Mouse (Mus musculus): ENCODE results near the gene Aes. TPM values are rescaled to one million over a fixed set of nuclear protein-coding genes. Genes with fewer than 3 reads are reported as not detected.

Gene Aes
- polyA plus RNA-seq, 1 experiment, result 148 TPM

GRCm38 (mm10) chr10:81604019-81604967, 45.0 kb downstream of the Aes start:
- Histone ChIP-seq H3K9me3 (replicated peaks; ENCODE audit: control insufficient read depth, insufficient read depth, low read length, poor library complexity, severe bottlenecking) (no peaks in the 10 kb centered on the region), H3K36me3 (ENCODE audit: control insufficient read depth, insufficient read depth, low read length, poor library complexity, severe bottlenecking) (no peaks in the 10 kb centered on the region), H3K27me3 (ENCODE audit: control insufficient read depth, insufficient read depth, low read length, poor library complexity, severe bottlenecking) (no peaks in the 10 kb centered on the region), H3K4me1 (ENCODE audit: control insufficient read depth, insufficient read depth, low read length) (no peaks in the 10 kb centered on the region), H3K4me3 (ENCODE audit: low read depth, low read length) (peak overlapping the region; percentile 51), H3K9ac (ENCODE audit: low read depth, poor library complexity, severe bottlenecking) (peak overlapping the region; percentile 34; the same call in 1 of the 2 replicates), H3K27ac (ENCODE audit: insufficient read depth, low read length) (no peak overlapping the region)
- no peak for TF ChIP-seq EP300 (IDR thresholded peaks at IDR 0.05; ENCODE audit: insufficient read depth, low read depth, low read length)
- no peak for TF ChIP-seq POLR2A (IDR thresholded peaks at IDR 0.05; ENCODE audit: insufficient read depth, low read length)
- no peak for TF ChIP-seq CTCF (IDR thresholded peaks at IDR 0.05; ENCODE audit: low read depth, low read length)

DNA sequence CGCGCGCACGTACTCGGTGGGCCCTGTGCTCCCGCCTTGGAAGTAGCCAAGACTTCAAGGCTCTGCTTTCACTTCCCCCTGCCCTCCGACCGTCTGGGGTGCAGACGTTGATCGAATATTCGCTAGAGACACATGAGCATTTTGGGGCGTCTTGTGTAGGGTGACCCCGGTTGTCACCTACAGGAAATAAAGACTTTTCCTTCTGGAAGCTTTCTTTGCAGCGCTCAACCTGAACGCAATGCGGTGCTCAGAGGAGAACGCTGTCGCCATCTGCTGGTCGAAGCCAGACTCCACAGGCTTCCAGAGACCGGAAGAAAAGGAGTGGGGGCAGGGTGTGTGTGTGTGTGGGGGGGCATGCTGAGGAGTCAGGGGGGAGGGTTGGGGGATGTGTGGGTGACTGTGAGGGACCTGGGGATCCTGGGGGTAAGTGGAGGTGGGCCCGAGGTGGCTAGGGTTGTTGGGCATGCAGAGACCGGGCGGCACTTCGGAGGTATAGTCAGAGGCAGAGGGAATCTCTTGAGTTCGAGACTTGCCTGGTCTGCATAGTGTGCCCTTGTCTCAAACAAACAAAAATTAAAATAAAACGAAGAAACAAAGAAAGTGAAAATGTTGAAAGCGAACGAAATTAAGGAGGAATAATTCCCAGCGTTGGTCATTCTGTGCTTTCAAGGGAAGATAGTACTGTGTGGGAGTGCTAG, 45.8 kb downstream of the Aes start:
- peak overlapping the region; percentile 34 for H3K9ac ChIP-seq (ENCODE audit: low read depth, poor library complexity, severe bottlenecking)
- peak overlapping the region; percentile 19; the same call in 1 of the 2 replicates for H3K27ac ChIP-seq (ENCODE audit: insufficient read depth, low read length)
- H3K4me3 ChIP-seq (ENCODE audit: low read depth, low read length), result peak overlapping the region; percentile 67
- no peaks in the 10 kb centered on the region for H3K9me3 ChIP-seq (replicated peaks; ENCODE audit: control insufficient read depth, insufficient read depth, low read length, poor library complexity, severe bottlenecking)
- TF ChIP-seq EP300 (IDR thresholded peaks at IDR 0.05; ENCODE audit: insufficient read depth, low read depth, low read length) (0 out of 2 replicates have a peak, but pooled peaks have one; percentile 33), CTCF (IDR thresholded peaks at IDR 0.05; ENCODE audit: low read depth, low read length) (peak; percentile 88), POLR2A (IDR thresholded peaks at IDR 0.05; ENCODE audit: insufficient read depth, low read length) (no peak)
- H3K36me3 ChIP-seq (ENCODE audit: control insufficient read depth, insufficient read depth, low read length, poor library complexity, severe bottlenecking), result no peaks in the 10 kb centered on the region
- no peaks in the 10 kb centered on the region for H3K4me1 ChIP-seq (ENCODE audit: control insufficient read depth, insufficient read depth, low read length)
- no peaks in the 10 kb centered on the region for H3K27me3 ChIP-seq (ENCODE audit: control insufficient read depth, insufficient read depth, low read length, poor library complexity, severe bottlenecking)

DNA sequence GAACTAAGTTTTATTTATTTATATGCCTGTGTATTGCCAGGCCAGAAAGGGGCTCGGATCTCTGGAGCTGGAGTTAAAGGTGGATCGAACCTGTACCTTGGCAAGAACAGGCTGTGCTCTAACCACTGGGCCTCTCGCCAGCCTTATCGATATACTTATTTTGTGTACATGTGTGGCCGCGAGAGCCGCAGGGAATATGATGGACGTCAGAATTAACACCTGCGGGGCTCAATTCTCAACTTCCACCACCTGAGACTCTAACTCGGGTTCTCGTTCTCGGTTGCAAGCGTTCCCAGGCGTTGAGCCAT, 46.3 kb downstream of the Aes start:
- TF ChIP-seq POLR2A (IDR thresholded peaks at IDR 0.05; ENCODE audit: insufficient read depth, low read length), result no peak
- TF ChIP-seq CTCF (IDR thresholded peaks at IDR 0.05; ENCODE audit: low read depth, low read length), result no peak
- TF ChIP-seq EP300 (IDR thresholded peaks at IDR 0.05; ENCODE audit: insufficient read depth, low read depth, low read length), result no peak
- no peaks in the 10 kb centered on the region for H3K27me3 ChIP-seq (ENCODE audit: control insufficient read depth, insufficient read depth, low read length, poor library complexity, severe bottlenecking)
- peak overlapping the region; percentile 34 for H3K9ac ChIP-seq (ENCODE audit: low read depth, poor library complexity, severe bottlenecking)
- no peaks in the 10 kb centered on the region for H3K36me3 ChIP-seq (ENCODE audit: control insufficient read depth, insufficient read depth, low read length, poor library complexity, severe bottlenecking)
- H3K4me1 ChIP-seq (ENCODE audit: control insufficient read depth, insufficient read depth, low read length), result no peaks in the 10 kb centered on the region
- H3K27ac ChIP-seq (ENCODE audit: insufficient read depth, low read length), result peak overlapping the region; percentile 19
- peak overlapping the region; percentile 67 for H3K4me3 ChIP-seq (ENCODE audit: low read depth, low read length)
- H3K9me3 ChIP-seq (replicated peaks; ENCODE audit: control insufficient read depth, insufficient read depth, low read length, poor library complexity, severe bottlenecking), result no peaks in the 10 kb centered on the region

DNA sequence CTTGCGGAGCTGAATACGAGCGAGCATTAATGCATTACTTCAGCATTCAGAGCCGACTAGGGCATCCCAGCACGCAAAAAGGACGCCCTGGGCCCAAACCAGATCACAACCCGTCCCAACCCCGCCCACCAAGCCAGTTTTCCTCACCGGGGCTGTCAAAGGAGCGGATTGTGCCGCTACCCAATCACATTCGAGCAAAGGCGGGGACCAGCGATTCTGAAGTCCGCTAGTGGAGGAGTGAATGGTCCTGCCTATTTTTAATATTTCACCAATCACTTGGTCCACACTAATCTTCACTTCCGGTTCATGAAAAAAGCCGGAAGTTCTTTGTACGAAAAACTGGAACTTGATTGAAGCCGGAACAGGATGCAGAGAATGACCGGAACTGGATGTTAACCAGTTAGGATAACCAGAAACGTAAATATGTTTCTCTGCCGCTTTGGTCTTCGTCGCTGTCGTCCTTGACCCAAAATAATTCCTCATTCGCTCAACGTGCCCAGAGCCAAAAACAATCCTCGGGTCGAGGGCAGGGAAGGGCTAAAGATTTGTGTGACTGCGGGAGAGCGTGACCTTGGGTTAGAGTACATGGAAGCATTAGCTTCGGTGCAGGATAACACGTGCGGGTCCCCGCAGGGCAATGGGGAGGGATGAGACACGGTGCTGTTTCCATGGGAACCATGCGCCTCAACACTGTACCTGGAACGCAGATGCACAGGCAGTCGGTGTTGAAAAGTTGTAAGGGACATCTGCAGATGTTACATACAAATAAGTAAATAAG, 46.9 kb downstream of the Aes start, which contains the start of gene BC025920:
BC025920 (plus strand) TSS at position 297 of the 778 bp plus-strand sequence.
- H3K36me3 ChIP-seq (ENCODE audit: control insufficient read depth, insufficient read depth, low read length, poor library complexity, severe bottlenecking), result no peaks in the 10 kb centered on the region
- H3K9ac ChIP-seq (ENCODE audit: low read depth, poor library complexity, severe bottlenecking), result peak within 1 kb of the TSS; percentile 50
- H3K27ac ChIP-seq (ENCODE audit: insufficient read depth, low read length), result peak within 1 kb of the TSS; percentile 97
- no peaks in the 10 kb centered on the region for H3K27me3 ChIP-seq (ENCODE audit: control insufficient read depth, insufficient read depth, low read length, poor library complexity, severe bottlenecking)
- H3K4me1 ChIP-seq (ENCODE audit: control insufficient read depth, insufficient read depth, low read length), result no peaks in the 10 kb centered on the region
- no peaks in the 10 kb centered on the region for H3K9me3 ChIP-seq (replicated peaks; ENCODE audit: control insufficient read depth, insufficient read depth, low read length, poor library complexity, severe bottlenecking)
- H3K4me3 ChIP-seq (ENCODE audit: low read depth, low read length), result peak within 1 kb of the TSS; percentile 100
- no peak for TF ChIP-seq CTCF (IDR thresholded peaks at IDR 0.05; ENCODE audit: low read depth, low read length)
- TF ChIP-seq EP300 (IDR thresholded peaks at IDR 0.05; ENCODE audit: insufficient read depth, low read depth, low read length), result peak; percentile 25; the same call in 1 of the 2 replicates
- peak; percentile 51 for TF ChIP-seq POLR2A (IDR thresholded peaks at IDR 0.05; ENCODE audit: insufficient read depth, low read length)

DNA sequence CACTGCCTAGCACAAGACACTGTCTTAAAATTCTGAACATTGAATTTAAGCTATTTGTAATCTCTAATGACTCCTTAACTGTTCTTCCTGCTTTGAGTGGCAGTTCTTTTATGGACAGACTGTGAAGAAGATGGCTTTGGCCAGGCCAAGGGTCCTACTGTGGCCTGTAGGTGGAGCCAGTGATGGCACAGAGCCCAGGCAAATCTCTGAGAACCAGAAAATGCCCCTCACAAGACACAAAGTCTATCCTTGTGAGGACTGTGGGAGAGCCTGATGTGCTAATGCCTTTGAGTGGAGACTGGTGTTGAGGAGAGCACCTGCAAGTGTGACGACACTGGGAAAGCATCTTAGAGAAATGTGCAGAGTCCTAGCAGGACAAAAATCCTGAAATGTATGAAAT, 49.0 kb downstream of the Aes start:
- TF ChIP-seq CTCF (IDR thresholded peaks at IDR 0.05; ENCODE audit: low read depth, low read length), result peak; percentile 63
- TF ChIP-seq EP300 (IDR thresholded peaks at IDR 0.05; ENCODE audit: insufficient read depth, low read depth, low read length), result no peak

More for the DNA sequence above, 49.0 kb downstream of the Aes start:
- Histone ChIP-seq H3K36me3 (ENCODE audit: control insufficient read depth, insufficient read depth, low read length, poor library complexity, severe bottlenecking) (no peaks in the 10 kb centered on the region), H3K9ac (ENCODE audit: low read depth, poor library complexity, severe bottlenecking) (no peak overlapping the region), H3K9me3 (replicated peaks; ENCODE audit: control insufficient read depth, insufficient read depth, low read length, poor library complexity, severe bottlenecking) (no peaks in the 10 kb centered on the region), H3K4me1 (ENCODE audit: control insufficient read depth, insufficient read depth, low read length) (no peaks in the 10 kb centered on the region), H3K27me3 (ENCODE audit: control insufficient read depth, insufficient read depth, low read length, poor library complexity, severe bottlenecking) (no peaks in the 10 kb centered on the region), H3K4me3 (ENCODE audit: low read depth, low read length) (no peak overlapping the region), H3K27ac (ENCODE audit: insufficient read depth, low read length) (no peak overlapping the region)

Data from ES-Bruce4 (cell line).